Mouse (Mus musculus): ENCODE results near the gene Ypel3.
"Not testable (repeated sequence)": the region's sequence is repeated elsewhere in the genome, so short reads cannot be mapped to it uniquely, and the experiment has no call there.

Ypel3 gene

DNA sequence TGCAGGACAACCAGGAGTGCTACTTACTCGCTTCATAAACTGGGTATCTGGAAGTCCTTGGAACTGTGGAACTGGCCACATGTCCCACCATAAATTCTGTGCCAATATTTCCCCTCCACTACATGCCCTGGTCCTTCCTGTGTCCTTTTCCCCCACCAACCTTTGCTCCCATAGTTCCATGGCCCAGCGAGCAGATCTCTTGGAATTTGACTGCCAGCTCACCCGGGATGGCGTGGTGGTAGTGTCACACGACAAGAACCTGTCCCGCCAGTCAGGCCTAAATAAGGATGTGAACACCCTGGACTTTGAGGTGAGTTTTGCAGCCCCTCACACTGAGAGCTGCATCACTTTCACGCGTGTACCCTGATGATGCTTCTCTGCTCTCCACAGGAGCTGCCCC lies 9.8 kb upstream of the Ypel3 start:
- DNase-seq = no peak

GRCm38 (mm10) chr7:126770784-126771183 lies 6.0 kb upstream of the Ypel3 start:
- peak; percentile 47 to 50 for DNase-seq

- DNase-seq = no peak
Measured at GRCm38 (mm10) chr7:126773351-126773750, 3.4 kb upstream of the Ypel3 start.

DNA sequence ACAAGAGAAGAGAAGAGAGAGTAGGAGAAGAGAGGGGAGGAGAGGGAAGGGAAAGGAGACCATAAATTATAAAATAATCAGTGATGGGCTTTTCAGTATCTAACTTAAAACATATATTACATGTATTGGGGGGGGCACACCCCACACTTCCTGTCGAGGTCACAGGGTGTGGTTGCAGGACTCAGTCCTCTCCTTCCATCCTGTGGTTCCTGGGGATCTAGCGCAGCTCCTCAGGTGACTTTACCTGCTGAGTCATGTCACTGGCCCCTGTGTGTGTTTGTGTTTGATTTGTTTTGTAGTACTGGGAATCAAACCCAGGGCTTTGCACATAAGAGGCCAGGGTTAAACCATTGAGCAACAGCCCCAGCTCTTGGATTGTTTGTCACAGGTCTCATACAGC lies 2.3 kb upstream of the Ypel3 start:
- no peak for DNase-seq

DNA sequence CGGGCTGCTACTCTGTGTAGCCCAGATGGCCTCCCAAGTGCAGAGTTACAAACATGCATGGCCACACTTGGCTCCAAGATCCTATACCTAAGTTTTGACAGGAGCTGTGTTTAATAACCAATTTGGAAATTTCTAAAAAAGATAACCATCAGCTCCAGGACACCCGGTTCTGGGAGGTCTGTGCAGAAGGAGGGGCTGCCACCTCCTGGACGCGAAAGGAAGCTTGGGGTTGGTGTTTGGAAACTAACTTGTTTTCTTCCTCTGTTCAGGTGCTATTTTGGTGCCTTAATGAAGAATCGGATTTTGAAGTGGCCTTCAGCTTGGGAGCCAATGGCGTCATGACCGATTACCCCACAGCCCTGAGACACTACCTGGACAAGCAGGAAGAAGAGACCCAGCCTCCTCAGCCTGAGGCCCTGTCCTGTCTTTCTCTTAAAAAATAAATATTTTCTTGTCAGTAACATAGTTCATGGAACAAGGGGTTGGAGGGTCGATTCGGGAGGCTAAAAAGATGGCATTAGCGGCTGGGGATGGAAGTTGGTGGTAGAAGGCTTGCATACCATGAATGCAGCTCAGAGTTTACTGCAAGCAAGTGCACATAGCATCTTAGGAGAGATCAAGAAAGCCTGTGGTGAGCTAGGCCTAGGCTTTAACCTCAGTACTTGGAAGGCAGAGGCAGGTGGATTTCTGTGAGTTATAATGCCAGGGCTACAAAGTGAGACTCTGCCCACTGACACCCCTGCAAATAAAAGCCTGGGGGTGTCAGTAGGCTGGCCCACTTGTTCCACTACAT lies 1.4 kb upstream of the Ypel3 start:
- DNase-seq = no peak

DNA sequence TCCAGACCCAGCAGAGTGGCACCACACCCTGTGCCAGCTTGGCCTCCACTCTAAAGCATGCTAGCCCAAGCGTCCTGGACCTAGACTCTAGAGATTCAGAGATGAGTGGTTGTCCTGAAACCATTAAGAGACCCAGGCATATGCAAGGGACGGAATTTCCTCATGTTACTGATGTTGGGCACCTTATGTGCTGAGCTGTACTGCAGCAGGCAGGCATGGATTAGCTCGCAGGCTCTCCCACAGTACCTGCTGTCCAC lies 849 bp upstream of the Ypel3 start:
- peak; percentile 69 to 77 for DNase-seq

DNA sequence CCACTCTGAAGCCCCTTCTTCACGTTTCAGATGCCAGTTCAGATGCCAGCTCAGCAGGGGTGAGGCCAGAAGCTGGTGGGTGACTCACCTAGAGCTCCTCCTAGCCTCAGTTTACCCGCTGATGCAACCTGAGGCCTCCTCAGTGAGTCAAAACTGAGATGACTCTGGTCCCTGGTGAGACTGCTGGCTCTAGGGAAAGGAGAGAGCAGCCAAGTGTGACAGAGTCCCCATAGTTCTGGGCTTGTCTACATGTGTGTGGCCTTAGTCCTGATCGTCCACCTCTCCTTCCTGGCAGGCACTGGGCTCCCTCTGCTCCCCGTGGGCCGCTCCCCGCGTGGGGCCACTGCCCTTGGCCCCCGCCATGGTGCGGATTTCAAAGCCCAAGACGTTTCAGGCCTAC lies 721 bp downstream of the Ypel3 start:
- no peak for DNase-seq

GRCm38 (mm10) chr7:126778147-126778546 lies 1.4 kb downstream of the Ypel3 start:
- no peak for DNase-seq

DNA sequence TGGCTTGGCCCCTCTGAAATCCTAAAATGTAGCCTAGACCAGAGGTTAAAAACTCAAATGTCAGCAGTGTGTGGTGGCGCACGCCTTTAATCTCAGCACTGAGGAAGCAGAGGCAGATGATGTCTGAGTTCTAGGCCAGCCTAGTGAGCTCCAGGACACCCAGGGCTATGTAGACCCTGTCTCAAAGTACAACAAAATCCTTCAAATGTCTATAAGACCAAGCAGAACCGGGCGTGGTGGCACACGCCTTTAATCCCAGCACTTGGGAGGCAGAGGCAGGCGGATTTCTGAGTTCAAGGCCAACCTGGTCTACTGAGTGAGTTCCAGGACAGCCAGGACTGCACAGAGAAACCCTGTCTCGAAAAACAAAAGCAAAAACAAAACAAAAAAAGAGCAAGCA lies 2.3 kb downstream of the Ypel3 start:
- not testable (repeated sequence) for DNase-seq

DNA sequence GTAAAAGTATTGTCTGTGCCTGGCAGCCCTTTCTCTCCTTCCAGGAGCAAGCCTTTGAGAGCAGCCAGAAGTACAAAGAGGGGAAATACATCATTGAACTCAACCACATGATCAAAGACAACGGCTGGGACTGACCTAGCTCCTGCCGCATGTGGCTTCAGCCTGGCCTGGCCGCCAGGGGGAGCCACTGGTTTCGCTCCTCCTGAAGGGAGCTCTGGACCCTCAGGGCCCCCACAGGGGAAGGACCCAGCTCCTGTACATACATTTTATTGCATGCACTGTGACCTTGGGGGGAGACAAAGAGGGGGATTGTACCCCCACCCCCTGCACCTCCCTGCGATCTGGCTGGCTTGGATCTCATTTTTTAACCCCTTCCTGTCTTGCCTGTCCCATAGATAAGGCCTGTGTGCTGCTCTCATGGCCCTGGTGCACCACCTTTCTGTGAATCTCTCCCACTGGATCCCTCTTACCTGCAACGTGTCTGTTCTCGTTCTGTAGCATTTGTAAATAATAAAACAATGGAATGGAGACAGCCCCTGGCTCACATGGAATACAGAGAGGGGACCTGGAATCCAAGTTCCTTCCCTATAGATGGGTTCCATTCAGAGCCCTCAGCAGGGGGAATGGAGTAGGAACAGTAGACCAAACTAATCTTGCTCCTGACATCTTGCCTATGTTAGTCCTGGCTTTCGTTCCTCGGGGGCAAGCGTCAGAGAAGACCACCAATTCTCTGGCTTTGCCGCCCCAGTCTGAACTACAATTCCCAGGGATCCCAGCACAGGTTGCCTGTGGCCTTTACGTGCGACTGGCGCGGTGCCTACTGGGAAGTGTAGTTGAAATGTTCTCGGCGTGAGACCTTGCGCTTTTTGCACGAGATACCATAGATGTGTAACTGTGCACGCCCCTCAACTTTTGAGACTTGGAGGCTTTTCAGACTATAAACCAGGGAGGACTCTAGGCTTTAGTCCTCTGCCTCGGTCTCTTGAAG lies 3.5 kb downstream of the Ypel3 start:
- DNase-seq = peak; percentile 80 to 86

DNA sequence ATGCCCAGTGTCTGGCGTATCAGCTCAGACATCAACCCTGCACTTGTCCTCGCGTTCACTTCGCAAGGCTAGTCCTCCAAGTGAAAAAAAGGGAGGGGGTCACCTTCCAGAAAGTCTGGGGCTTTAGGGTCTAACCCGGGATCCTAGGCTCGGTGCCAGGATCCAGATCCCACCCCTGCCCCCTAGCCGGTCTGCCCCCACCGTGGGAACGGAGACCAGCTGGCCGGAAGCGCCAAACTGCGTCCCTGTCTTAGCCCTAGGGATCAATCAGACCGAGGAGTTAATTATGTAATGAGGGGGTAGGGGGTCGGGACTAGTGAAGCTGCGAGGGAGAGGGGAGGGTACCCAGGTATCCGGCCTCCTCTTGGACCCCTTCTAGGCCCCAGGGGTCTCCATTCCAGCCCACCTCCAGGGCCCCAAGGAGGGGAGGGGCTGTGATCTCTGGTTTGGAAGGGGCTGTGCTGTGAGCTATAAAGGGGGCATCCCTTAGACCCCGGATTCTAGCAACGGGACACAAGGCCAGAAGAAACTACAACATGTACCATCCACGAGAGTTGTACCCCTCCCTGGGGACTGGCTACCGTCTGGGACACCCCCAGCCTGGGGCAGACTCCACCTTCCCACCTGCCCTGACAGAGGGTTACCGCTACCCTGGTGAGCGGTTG lies 4.3 kb downstream of the Ypel3 start, which contains the start of gene Tbx6:
Gene Tbx6, plus strand, starts transcription at position 513 of the 665 bp plus-strand sequence.
- DNase-seq = no peak

DNA sequence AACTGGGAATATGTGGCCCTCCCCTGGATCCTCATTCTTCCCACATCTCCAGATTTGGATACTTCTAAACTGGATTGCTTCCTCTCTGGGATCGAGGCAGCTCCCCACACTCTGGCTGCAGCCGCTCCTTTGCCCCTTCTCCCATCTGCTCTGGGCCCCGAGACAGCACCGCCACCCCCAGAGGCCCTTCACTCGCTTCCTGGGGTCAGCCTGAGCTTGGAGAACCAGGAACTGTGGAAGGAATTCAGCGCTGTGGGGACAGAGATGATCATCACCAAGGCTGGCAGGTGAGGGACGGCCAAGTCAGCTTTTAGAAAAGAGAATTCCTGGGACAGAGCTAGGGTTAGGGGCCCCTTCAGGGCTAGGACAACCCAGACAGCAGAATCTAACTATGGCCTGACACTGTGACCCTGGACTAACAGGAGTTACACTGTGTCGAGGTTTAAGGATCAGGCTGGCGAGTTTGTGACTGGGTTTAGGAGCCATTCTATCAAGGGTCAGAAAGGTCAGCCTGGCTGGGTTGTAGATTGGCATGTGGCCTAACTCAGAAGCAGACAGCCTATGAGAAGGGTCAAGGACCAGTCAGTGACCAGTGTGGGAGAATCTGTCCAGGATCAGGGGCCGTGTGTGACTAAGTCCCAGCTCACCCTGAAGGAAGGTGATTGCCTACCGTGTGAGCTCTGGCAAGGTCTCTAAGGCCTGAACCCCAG lies 5.1 kb downstream of the Ypel3 start:
- no peak for DNase-seq

GRCm38 (mm10) chr7:126782693-126783092 lies 5.9 kb downstream of the Ypel3 start:
- DNase-seq = no peak

- no peak for DNase-seq
Measured at GRCm38 (mm10) chr7:126784469-126784868, 7.7 kb downstream of the Ypel3 start.

GRCm38 (mm10) chr7:126785056-126785455 lies 8.3 kb downstream of the Ypel3 start:
- DNase-seq = no peak

- no peak for DNase-seq
Measured at GRCm38 (mm10) chr7:126786142-126786541, 9.4 kb downstream of the Ypel3 start.

DNA sequence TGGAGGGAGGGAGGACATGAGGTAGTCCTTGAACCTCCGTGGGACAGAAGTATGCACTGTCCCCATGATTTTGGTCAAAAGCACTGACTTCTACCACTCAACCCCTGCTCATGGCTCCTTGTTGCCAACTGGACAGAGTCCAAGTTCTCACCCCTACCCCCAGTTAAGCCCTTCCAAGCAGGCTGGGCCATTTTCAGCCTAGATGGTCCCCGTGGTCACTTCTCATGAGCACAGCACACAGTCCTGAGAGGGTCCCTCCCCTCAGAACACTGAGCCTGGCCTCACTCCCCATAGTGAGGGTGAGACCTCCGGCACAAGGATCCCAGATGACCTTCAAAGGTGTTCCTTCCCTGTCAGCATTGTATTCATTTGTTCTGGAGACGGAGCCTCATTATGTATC lies 12.4 kb downstream of the Ypel3 start:
- DNase-seq = no peak

DNA sequence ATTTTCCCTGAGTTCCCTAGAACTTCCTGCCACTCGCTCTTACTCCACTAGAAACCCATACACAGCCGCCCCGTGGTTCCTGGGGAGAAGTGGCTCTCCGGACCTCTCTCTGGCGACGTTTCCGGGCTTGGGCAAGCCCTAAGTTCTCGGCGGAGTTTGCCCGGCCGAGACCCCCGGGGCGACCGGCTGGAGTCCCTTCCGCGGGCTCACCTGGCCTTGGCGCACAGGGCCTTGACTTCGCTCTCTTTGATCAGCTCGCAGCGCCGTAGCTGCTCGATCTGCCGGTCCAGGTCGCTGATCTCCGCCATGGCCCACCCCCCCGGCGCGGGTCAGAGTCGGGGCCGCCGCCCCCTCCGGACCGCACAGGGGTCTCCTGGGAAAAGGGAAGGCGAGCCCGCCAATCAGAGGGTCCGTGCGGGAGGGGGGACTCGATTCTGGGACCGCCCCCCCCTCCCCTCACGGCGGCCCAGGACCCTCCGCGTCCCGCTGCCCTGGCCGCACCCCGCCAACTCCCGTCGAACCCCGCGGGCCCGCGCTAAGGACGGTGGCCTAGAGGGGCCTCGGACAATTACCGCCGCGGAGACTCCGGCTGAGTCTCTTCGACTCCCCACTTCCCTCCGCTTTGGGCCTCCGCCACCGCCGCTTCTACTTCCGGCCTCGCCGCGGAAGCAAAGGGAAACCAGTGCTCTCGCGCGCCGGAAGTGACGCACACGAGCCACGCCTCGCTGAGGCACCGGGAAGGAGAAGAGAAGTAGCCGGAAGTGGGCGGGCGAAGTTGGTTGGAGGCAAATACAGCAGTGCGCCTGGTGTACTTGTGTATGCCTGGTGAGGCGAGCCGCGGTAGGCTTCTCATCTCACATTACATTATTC lies 15.3 kb downstream of the Ypel3 start, which contains the start of gene Ppp4c:
Gene Ppp4c, minus strand, starts transcription at position 646 of the 870 bp plus-strand sequence.
- DNase-seq = peak; percentile 97 to 98

DNA sequence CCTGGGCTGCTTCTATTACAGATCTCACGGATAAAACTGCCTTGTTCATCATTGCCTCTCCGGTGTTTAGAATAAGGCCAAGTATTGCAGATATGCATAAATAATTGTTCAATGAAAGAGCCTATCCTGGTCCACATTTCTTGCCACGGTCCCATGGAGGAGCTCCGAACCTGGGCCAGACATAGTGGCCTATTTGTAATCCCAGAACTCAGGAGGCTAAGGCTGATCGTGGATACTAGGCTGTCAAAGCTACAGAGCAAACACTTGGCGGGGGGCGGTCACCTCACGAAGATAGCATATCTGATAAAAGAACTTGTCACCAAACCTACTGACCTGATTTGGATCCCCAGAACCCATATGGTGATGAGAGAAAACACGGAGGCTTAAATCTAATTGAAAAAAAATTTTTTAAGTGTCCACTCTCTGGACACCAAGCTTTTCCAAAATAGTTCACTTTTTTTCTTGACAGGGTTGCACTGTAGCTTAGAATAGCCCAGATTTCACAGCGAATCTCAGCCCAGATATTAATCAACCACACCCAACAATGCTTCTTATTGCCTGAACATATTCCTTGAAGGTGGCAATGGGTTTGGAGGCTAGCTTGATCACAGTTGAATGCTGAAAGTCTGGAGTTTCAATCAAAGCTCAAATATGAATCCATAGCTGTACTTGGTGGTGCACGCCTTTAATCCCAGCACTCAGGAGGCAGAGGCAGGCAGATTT lies 16.1 kb downstream of the Ypel3 start:
- no peak for DNase-seq

DNA sequence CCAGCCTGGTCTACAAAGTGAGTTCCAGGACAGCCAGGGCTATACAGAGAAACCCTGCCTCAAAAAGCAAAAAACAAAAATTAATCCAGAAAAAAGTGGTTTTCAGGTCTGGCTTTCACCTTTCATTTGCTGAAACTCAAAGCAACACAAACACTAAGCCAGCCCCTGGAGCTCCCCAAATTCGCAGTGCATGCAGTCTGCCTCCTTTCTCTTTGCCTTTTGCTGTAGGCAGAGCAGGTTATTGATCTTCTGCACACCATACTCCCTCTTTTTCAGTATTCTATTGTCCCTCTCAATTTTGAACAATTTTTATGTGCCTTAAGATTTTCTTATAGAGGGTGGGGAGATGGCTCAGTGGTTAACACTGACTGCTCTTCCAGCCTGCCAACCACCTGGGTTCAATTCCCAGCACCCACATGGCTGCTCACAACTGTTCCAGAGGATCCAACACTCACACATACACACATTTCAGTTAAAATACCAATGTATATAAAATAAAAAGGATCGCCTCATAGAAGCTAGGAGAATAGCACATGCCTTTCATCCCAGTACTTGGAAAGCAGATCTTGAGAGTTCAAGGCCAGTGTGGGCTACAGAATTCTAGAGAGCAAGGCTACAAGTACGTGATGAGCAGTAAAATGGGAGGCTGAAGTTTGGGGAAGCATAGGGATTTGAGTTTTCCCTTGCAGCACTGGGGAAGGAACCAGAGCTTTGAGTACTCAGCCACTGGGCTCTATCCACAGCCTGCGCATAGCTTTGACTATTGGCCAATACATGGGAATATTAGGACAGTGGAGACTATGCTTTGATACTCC lies 16.9 kb downstream of the Ypel3 start:
- DNase-seq = no peak
